Comparison of ENCODE assay signal across 1 mouse cellular context in the genomic region with DNA sequence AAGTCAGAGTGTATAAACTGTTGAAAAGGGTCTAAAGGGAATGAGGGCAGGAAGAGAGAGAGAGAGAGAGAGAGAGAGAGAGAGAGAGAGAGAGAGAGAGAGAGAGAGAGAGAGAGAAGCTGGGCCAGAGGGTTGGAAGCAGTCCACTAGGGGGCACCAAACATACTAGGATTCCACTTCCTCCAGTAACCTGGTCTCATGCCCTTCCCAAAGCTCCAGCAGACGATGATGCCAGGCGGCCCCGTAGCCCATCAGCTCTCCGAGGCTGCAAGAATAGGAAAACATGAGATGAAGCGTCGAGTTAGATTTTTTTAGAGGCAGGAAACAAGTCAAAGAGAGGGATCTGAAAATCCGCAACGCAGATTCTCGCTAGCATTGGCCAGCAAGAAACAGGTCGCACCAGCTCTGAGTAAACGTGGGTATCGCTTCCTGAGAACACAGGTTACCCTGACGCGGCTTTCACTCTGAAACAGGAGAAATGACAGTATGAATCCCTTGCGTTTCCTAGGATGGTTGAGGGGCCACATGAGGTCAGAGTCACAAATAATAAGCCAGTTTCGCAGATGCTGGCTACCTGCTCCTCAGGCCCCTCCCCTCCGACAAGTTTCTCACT.
TF ChIP-seq lines count a peak whose summit lies in the region.

No protein-coding gene starts in this region.

TF ChIP-seq in MEL, 35 proteins besides CTCF, POLR2A, EP300 and RAD21 (continued from another document):
- TF ChIP-seq ELF1 (IDR thresholded peaks at IDR 0.05; ENCODE audit: low read depth, low read length), result 0 out of 2 replicates have a peak, but pooled peaks have one; percentile 27
